Mouse (Mus musculus) neural tube, embryonic 14.5 days (tissue): Measurements from ENCODE around the gene Rock2. TPM values are rescaled to one million over a fixed set of nuclear protein-coding genes. Genes with fewer than 3 reads are reported as not detected.

Experiments
- ATAC-seq: fragments of 200-750 bp; cut with Nextera tagmentation; 2 replicates; pipeline ENCODE4 v1.8.0; 2017; ENCODE audit warnings: low read depth, mild to moderate bottlenecking, moderate TSS enrichment, moderate library complexity
- H3K27ac ChIP-seq: fragments of 300-500 bp; sonication (generic); 2 replicates; pipeline ENCODE4 v1.5.1; 2014; ENCODE audit warnings: low read depth, mild to moderate bottlenecking, control low read depth, low read length, moderate library complexity, mixed read lengths
- H3K27me3 ChIP-seq: fragments of 300-500 bp; sonication (generic); 2 replicates; pipeline ENCODE4 v1.6.1; 2014; ENCODE audit warnings: low read length; ENCODE audit not compliant: control insufficient read depth, insufficient read depth
- H3K36me3 ChIP-seq: fragments of 300-500 bp; sonication (generic); 2 replicates; pipeline ENCODE4 v1.6.1; 2014; ENCODE audit warnings: low read length, mixed read lengths; ENCODE audit not compliant: control insufficient read depth, insufficient read depth
- H3K4me1 ChIP-seq: fragments of 300-500 bp; sonication (generic); 2 replicates; pipeline ENCODE4 v1.6.1; 2014; ENCODE audit warnings: low read length; ENCODE audit not compliant: control insufficient read depth, insufficient read depth
- H3K4me2 ChIP-seq: fragments of 300-500 bp; sonication (generic); 2 replicates; pipeline ENCODE4 v1.6.1; 2014; ENCODE audit warnings: mild to moderate bottlenecking, low read depth, low read length, control low read depth
- H3K4me3 ChIP-seq: fragments of 300-500 bp; sonication (generic); 2 replicates; pipeline ENCODE4 v1.5.1; 2014; ENCODE audit warnings: low read depth, low read length, control low read depth, mixed read lengths
- H3K9ac ChIP-seq: fragments of 300-500 bp; sonication (generic); replicated peaks from 2 replicates; pipeline ENCODE4 v1.6.1; 2014; ENCODE audit warnings: low read depth, mild to moderate bottlenecking, control low read depth, low read length, mixed read lengths
- H3K9me3 ChIP-seq: fragments of 300-500 bp; sonication (generic); 2 replicates; pipeline ENCODE4 v1.6.1; 2016; ENCODE audit warnings: low read length; ENCODE audit not compliant: control insufficient read depth
- WGBS: fragments of 180-500 bp; shearing (Covaris S2); extraction: QIAGEN DNeasy Blood & Tissue Kit; methylation state at CpG from one replicate; pipeline ENCODE4 v1.1.7; 2014; 5-methylcytosine and 5-hydroxymethylcytosine counted together
- polyA plus RNA-seq: library from polyadenylated mRNA; unstranded; fragments of >200 nt; fragmentation: Nextera tagmentation; extraction: Ambion mirVana; gene quantifications from 2 replicates; pipeline ENCODE4 v1.2.1, GENCODE M21; 2014

Rock2 gene
- polyA plus RNA-seq, 1 experiment from 2014 or later: 17.9 TPM

- Histone ChIP-seq H3K4me1 (no peaks in the 10 kb centered on the region), H3K27me3 (no peaks in the 10 kb centered on the region), H3K4me2 (no peak overlapping the region), H3K4me3 (no peak overlapping the region), H3K9me3 (no peaks in the 10 kb centered on the region), H3K36me3 (no peaks in the 10 kb centered on the region), H3K9ac (no peak overlapping the region), H3K27ac (no peak overlapping the region)
- ATAC-seq: no peak
- WGBS: 85% methylated on average over 1 of the region's 1 CpGs
Measured at GRCm38 (mm10) chr12:16907282-16907846, 12.7 kb downstream of the Rock2 start.

GRCm38 (mm10) chr12:16907953-16908648 is 13.4 kb downstream of the Rock2 start:
- 100% methylated on average over 1 of the region's 1 CpGs for WGBS
- no peak for ATAC-seq
- Histone ChIP-seq H3K9me3 (no peaks in the 10 kb centered on the region), H3K4me1 (no peaks in the 10 kb centered on the region), H3K4me2 (no peak overlapping the region), H3K27me3 (no peaks in the 10 kb centered on the region), H3K27ac (no peak overlapping the region), H3K9ac (no peak overlapping the region), H3K4me3 (no peak overlapping the region), H3K36me3 (no peaks in the 10 kb centered on the region)

GRCm38 (mm10) chr12:16911524-16911923 is 16.8 kb downstream of the Rock2 start:
- Histone ChIP-seq H3K27me3 (no peaks in the 10 kb centered on the region), H3K4me3 (no peak overlapping the region), H3K36me3 (no peaks in the 10 kb centered on the region), H3K27ac (no peak overlapping the region), H3K9me3 (no peaks in the 10 kb centered on the region), H3K9ac (no peak overlapping the region), H3K4me2 (no peak overlapping the region), H3K4me1 (no peaks in the 10 kb centered on the region)
- no peak for ATAC-seq
- WGBS: 67% methylated on average over 2 of the region's 3 CpGs

- Histone ChIP-seq H3K9ac (no peak overlapping the region), H3K36me3 (no peaks in the 10 kb centered on the region), H3K27me3 (no peaks in the 10 kb centered on the region), H3K9me3 (no peaks in the 10 kb centered on the region), H3K4me2 (no peak overlapping the region), H3K4me1 (no peaks in the 10 kb centered on the region), H3K27ac (no peak overlapping the region), H3K4me3 (no peak overlapping the region)
- WGBS: 96% methylated on average over 3 of the region's 3 CpGs
- no peak for ATAC-seq
Measured at GRCm38 (mm10) chr12:16912600-16912999, 17.9 kb downstream of the Rock2 start.

GRCm38 (mm10) chr12:16920186-16920860 is 25.6 kb downstream of the Rock2 start:
- Histone ChIP-seq H3K4me2 (no peak overlapping the region), H3K9ac (no peak overlapping the region), H3K36me3 (no peaks in the 10 kb centered on the region), H3K4me1 (no peaks in the 10 kb centered on the region), H3K27ac (no peak overlapping the region), H3K9me3 (no peaks in the 10 kb centered on the region), H3K4me3 (no peak overlapping the region), H3K27me3 (no peaks in the 10 kb centered on the region)
- ATAC-seq: no peak

GRCm38 (mm10) chr12:16927889-16928288 is 33.2 kb downstream of the Rock2 start:
- Histone ChIP-seq H3K4me3 (no peak overlapping the region), H3K9ac (no peak overlapping the region), H3K4me1 (no peaks in the 10 kb centered on the region), H3K27me3 (no peaks in the 10 kb centered on the region), H3K36me3 (no peaks in the 10 kb centered on the region), H3K27ac (no peak overlapping the region), H3K4me2 (no peak overlapping the region), H3K9me3 (no peaks in the 10 kb centered on the region)
- WGBS: 97% methylated on average over 2 of the region's 2 CpGs
- ATAC-seq: no peak

- no peak overlapping the region for H3K27ac ChIP-seq
- no peak overlapping the region for H3K4me3 ChIP-seq
- no peaks in the 10 kb centered on the region for H3K36me3 ChIP-seq
- 88% methylated on average over 1 of the region's 1 CpGs for WGBS
- no peaks in the 10 kb centered on the region for H3K27me3 ChIP-seq
- H3K4me1 ChIP-seq: no peaks in the 10 kb centered on the region
- H3K4me2 ChIP-seq: no peak overlapping the region
- no peak overlapping the region for H3K9ac ChIP-seq
- ATAC-seq: no peak
- H3K9me3 ChIP-seq: no peaks in the 10 kb centered on the region
Measured at GRCm38 (mm10) chr12:16934423-16934822, 39.7 kb downstream of the Rock2 start.

GRCm38 (mm10) chr12:16941976-16942375 is 47.3 kb downstream of the Rock2 start:
- H3K4me3 ChIP-seq: no peak overlapping the region
- peaks cover 3% of the 10 kb centered on the region; the same call in 1 of the 2 replicates for H3K36me3 ChIP-seq
- no peaks in the 10 kb centered on the region for H3K4me1 ChIP-seq
- no peak for ATAC-seq
- H3K27ac ChIP-seq: no peak overlapping the region
- WGBS: 87% methylated on average over 3 of the region's 3 CpGs
- H3K9ac ChIP-seq: no peak overlapping the region
- no peaks in the 10 kb centered on the region for H3K27me3 ChIP-seq
- H3K9me3 ChIP-seq: no peaks in the 10 kb centered on the region
- H3K4me2 ChIP-seq: no peak overlapping the region

- WGBS: 94% methylated on average over 6 of the region's 6 CpGs
- H3K4me1 ChIP-seq: no peaks in the 10 kb centered on the region
- no peak overlapping the region for H3K4me3 ChIP-seq
- H3K27me3 ChIP-seq: no peaks in the 10 kb centered on the region
- H3K9ac ChIP-seq: no peak overlapping the region
- H3K27ac ChIP-seq: no peak overlapping the region
- H3K36me3 ChIP-seq: no peaks in the 10 kb centered on the region
- no peak overlapping the region for H3K4me2 ChIP-seq
- ATAC-seq: no peak
- no peaks in the 10 kb centered on the region for H3K9me3 ChIP-seq
Measured at GRCm38 (mm10) chr12:16948239-16948638, 53.5 kb downstream of the Rock2 start.
